Mouse (Mus musculus) adrenal gland, adult 10 weeks (tissue): ENCODE data around the gene Ifit3b. TPM values are rescaled to one million over a fixed set of nuclear protein-coding genes. Genes with fewer than 3 reads are reported as not detected.

Source experiments
- polyA plus RNA-seq: library from polyadenylated mRNA; stranded (reverse); fragments of 350-450 nt; fragmentation: Illumina TruSeq; extraction: RNeasy Lipid Tissue Mini Kit (QIAGEN cat#74804); gene quantifications from one replicate; pipeline ENCODE4 v1.2.3, GENCODE M21; 2014; ENCODE audit warnings: low read depth, low replicate concordance

The Ifit3b gene
- 9.3 TPM for polyA plus RNA-seq

DNA sequence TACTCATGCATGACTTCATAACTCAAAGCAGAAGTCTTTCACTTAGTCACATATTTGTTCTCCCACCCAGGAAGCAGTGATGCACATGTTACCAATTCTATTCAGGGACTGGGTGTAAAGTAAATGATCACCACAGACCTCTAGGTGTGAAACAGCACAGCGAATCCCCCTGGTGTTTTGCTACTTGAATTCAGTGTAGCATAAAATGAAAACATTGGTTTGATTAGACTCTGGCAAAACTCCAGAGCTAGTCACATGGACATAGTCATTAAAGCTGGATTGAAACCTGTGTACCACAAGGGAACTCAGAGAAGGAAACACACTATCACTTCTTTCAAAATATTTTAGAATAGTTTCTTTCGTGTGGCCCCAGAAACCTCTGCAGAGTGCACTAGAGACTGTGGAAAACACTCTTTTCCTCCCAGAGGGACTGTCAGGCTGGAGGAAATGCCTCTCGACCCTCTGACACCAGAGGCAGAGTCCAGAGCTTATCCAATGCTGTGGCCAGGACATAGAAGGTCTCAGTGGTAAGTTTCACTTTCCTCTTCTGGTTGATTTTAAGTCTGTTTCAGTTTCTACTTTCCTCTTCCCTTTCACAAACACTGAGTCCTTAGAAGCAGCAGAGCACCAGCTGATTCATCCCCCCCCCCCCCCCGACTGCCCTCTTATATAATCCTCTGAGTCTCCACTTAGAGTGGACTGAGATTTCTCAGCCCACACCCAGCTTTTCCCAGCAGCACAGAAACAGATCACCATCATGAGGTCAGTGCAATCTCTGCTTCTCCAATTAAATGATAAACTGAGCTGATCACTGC, at the start of gene Ifit3b:
Gene Ifit3b, plus strand, starts transcription at position 734 of the 815 bp plus-strand sequence.

DNA sequence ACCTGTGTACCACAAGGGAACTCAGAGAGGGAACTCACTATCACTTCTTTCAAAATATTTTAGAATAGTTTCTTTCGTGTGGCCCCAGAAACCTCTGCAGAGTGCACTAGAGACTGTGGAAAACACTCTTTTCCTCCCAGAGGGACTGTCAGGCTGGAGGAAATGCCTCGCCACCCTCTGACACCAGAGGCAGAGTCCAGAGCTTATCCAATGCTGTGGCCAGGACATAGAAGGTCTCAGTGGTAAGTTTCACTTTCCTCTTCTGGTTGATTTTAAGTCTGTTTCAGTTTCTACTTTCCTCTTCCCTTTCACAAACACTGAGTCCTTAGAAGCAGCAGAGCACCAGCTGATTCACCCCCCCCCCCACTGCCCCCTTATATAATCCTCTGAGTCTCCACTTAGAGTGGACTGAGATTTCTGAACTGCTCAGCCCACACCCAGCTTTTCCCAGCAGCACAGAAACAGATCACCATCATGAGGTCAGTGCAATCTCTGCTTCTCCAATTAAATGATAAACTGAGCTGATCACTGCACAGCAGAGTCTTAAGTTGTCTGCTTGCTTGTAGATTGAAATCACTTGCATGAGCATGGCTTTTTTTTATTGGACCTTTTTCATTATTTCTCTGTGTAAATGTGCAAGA, 24.5 kb upstream of the Ifit3b start, which contains the start of gene Ifit3:
Gene Ifit3, plus strand, starts transcription at position 406 of the 641 bp plus-strand sequence.

GRCm38 (mm10) chr19:34601888-34602287, 5.9 kb upstream of the Ifit3b start, which contains the start of gene Ifit1bl1:
Gene Ifit1bl1, minus strand, starts transcription at chr19:34601956.

GRCm38 (mm10) chr19:34640623-34641022, 32.9 kb downstream of the Ifit3b start, which contains the start of the genes Ifit1bl2 and Ifit1:
Gene Ifit1bl2, minus strand, starts transcription at chr19:34640743.
Gene Ifit1, plus strand, starts transcription at chr19:34640871.

Other genes with a start within 250 kb of the Ifit3b start
- 1.3 TPM for gene Ch25h, start 132.8 kb upstream of the Ifit3b start, polyA plus RNA-seq
- 526 TPM for gene Lipa, start 80.5 kb upstream of the Ifit3b start, polyA plus RNA-seq
- 23.2 TPM for gene Ifit2, start 57.3 kb upstream of the Ifit3b start, polyA plus RNA-seq
- gene Ifit3, start 24.4 kb upstream of the Ifit3b start, polyA plus RNA-seq, result 18.7 TPM
- 7.5 TPM for gene Ifit1bl1, start 6.0 kb upstream of the Ifit3b start, polyA plus RNA-seq
- 2.6 TPM for gene Ifit1bl2, start 32.8 kb downstream of the Ifit3b start, polyA plus RNA-seq
- gene Ifit1, start 32.9 kb downstream of the Ifit3b start, polyA plus RNA-seq, result 27.5 TPM
- gene Slc16a12, start 139.3 kb downstream of the Ifit3b start, polyA plus RNA-seq, result 1.0 TPM